Mouse (Mus musculus) brain, embryonic 18.5 days (tissue): ENCODE measurements at regions not wholly inside any gene's neighbourhood (a gene's known extent, or its start where the extent isn't known, plus 50 kb on each side); places are given as distances from the start of the nearest gene placed in this dataset.

Experiments used
- DNase-seq: peaks from one replicate; pipeline ENCODE4 v3.0.0-alpha.2; 2012; ENCODE audit warnings: low read depth, low spot score

- no peak for DNase-seq
These were observed 65.6 kb downstream of the 4933402N22Rik start for GRCm38 (mm10) chr5:11983452-11983851.

GRCm38 (mm10) chr5:11989140-11989539, 71.3 kb downstream of the 4933402N22Rik start:
- DNase-seq, result no peak

GRCm38 (mm10) chr5:12000777-12001176, 82.9 kb downstream of the 4933402N22Rik start:
- DNase-seq, result no peak

- DNase-seq, result no peak
These were observed 88.6 kb downstream of the 4933402N22Rik start for GRCm38 (mm10) chr5:12006473-12006872.

- DNase-seq, result no peak
These were observed 98.5 kb downstream of the 4933402N22Rik start for GRCm38 (mm10) chr5:12016332-12016731.

- DNase-seq, result no peak
These were observed 102.6 kb downstream of the 4933402N22Rik start for GRCm38 (mm10) chr5:12020489-12020888.

GRCm38 (mm10) chr5:12024705-12025383, 107.0 kb downstream of the 4933402N22Rik start:
- no peak for DNase-seq

GRCm38 (mm10) chr5:12030002-12030401, 112.2 kb downstream of the 4933402N22Rik start:
- peak; percentile 43 for DNase-seq

- DNase-seq, result no peak
These were observed 132.0 kb downstream of the 4933402N22Rik start for GRCm38 (mm10) chr5:12049806-12050205.

GRCm38 (mm10) chr5:12080191-12080590, 162.3 kb downstream of the 4933402N22Rik start:
- DNase-seq, result no peak

GRCm38 (mm10) chr5:12093680-12094079, 175.8 kb downstream of the 4933402N22Rik start:
- DNase-seq, result no peak

- DNase-seq, result no peak
These were observed 198.9 kb downstream of the 4933402N22Rik start for GRCm38 (mm10) chr5:12116587-12117354.

- DNase-seq, result no peak
These were observed 207.1 kb downstream of the 4933402N22Rik start for GRCm38 (mm10) chr5:12124935-12125334.

- DNase-seq, result no peak
These were observed 209.8 kb downstream of the 4933402N22Rik start for GRCm38 (mm10) chr5:12127484-12128265.

GRCm38 (mm10) chr5:12138961-12139360, 221.1 kb downstream of the 4933402N22Rik start:
- DNase-seq, result no peak

- no peak for DNase-seq
These were observed 229.9 kb upstream of the Sema3d start for GRCm38 (mm10) chr5:12153295-12153694.

- DNase-seq, result no peak
These were observed 228.6 kb upstream of the Sema3d start for GRCm38 (mm10) chr5:12154551-12155091.

GRCm38 (mm10) chr5:12191681-12192080, 191.5 kb upstream of the Sema3d start:
- peak; percentile 20 for DNase-seq

GRCm38 (mm10) chr5:12207452-12207851, 175.7 kb upstream of the Sema3d start:
- no peak for DNase-seq

- DNase-seq, result no peak
These were observed 173.6 kb upstream of the Sema3d start for GRCm38 (mm10) chr5:12209631-12210030.

GRCm38 (mm10) chr5:12213448-12213847, 169.7 kb upstream of the Sema3d start:
- DNase-seq, result no peak
